Mouse (Mus musculus) heart, embryonic 13.5 days (tissue): ENCODE measurements at regions not wholly inside any gene's neighbourhood (a gene's known extent, or its start where the extent isn't known, plus 50 kb on each side); places are given as distances from the start of the nearest gene placed in this dataset.
A peak's percentile ranks its signal among the peaks of the same experiment; 100 is the strongest.

Experiments
- ATAC-seq: fragments of 200-750 bp; cut with Nextera tagmentation; 2 replicates; pipeline ENCODE4 v1.8.0; 2017; ENCODE audit warnings: moderate TSS enrichment; ENCODE audit not compliant: insufficient number of reproducible peaks, low FRiP score, low TSS enrichment; ENCODE audit errors: extremely low read depth
- H3K27ac ChIP-seq: fragments of 300-500 bp; sonication (generic); replicated peaks from 2 replicates; pipeline ENCODE4 v1.5.1; 2015; ENCODE audit warnings: moderate library complexity, mild to moderate bottlenecking, inconsistent platforms
- H3K27me3 ChIP-seq: fragments of 300-500 bp; sonication (generic); replicated peaks from 2 replicates; pipeline ENCODE4 v1.6.1; 2015; ENCODE audit warnings: mild to moderate bottlenecking, inconsistent platforms
- H3K36me3 ChIP-seq: fragments of 300-500 bp; sonication (generic); 2 replicates; pipeline ENCODE4 v1.6.1; 2015; ENCODE audit warnings: mild to moderate bottlenecking, inconsistent platforms
- H3K4me1 ChIP-seq: fragments of 300-500 bp; sonication (generic); 2 replicates; pipeline ENCODE4 v1.6.1; 2015; ENCODE audit warnings: inconsistent platforms
- H3K4me2 ChIP-seq: fragments of 300-500 bp; sonication (generic); 2 replicates; pipeline ENCODE4 v1.6.1; 2015; ENCODE audit warnings: inconsistent platforms, mild to moderate bottlenecking, moderate library complexity
- H3K4me3 ChIP-seq: fragments of 300-500 bp; sonication (generic); 2 replicates; pipeline ENCODE4 v1.5.1; 2015; ENCODE audit warnings: moderate library complexity, mild to moderate bottlenecking, inconsistent platforms
- H3K9ac ChIP-seq: fragments of 300-500 bp; sonication (generic); 2 replicates; pipeline ENCODE4 v1.6.1; 2015; ENCODE audit warnings: inconsistent platforms, mild to moderate bottlenecking, moderate library complexity
- H3K9me3 ChIP-seq: fragments of 300-500 bp; sonication (generic); 2 replicates; pipeline ENCODE4 v1.6.1; 2016; ENCODE audit warnings: inconsistent platforms
- WGBS: fragments of 180-500 bp; shearing (Covaris S2); methylation state at CpG from one replicate; pipeline ENCODE4 v1.1.7; 2015; ENCODE audit warnings: mixed read lengths; 5-methylcytosine and 5-hydroxymethylcytosine counted together

- H3K9ac ChIP-seq, result no peak overlapping the region
- no peak overlapping the region for H3K4me3 ChIP-seq
- WGBS, result 45% methylated on average over 7 of the region's 7 CpGs
- H3K4me2 ChIP-seq, result no peak overlapping the region
- H3K27ac ChIP-seq, result peak overlapping the region; percentile 80
- ATAC-seq, result no peak
- H3K4me1 ChIP-seq, result peaks cover 2% of the 10 kb centered on the region; the same call in 1 of the 2 replicates
- no peaks in the 10 kb centered on the region for H3K9me3 ChIP-seq
- H3K27me3 ChIP-seq, result no peaks in the 10 kb centered on the region
- no peaks in the 10 kb centered on the region for H3K36me3 ChIP-seq
Observed at GRCm38 (mm10) chrX:42332906-42333305, 156.6 kb upstream of the Tex13c2 start.

- Histone ChIP-seq H3K9ac (no peak overlapping the region), H3K4me2 (no peak overlapping the region), H3K9me3 (no peaks in the 10 kb centered on the region), H3K4me1 (peaks cover 2% of the 10 kb centered on the region; the same call in 1 of the 2 replicates), H3K4me3 (no peak overlapping the region), H3K36me3 (no peaks in the 10 kb centered on the region), H3K27ac (peak overlapping the region; percentile 80), H3K27me3 (no peaks in the 10 kb centered on the region)
- no peak for ATAC-seq
- WGBS, result 35% methylated on average over 4 of the region's 4 CpGs
Observed at GRCm38 (mm10) chrX:42333631-42334030, 155.9 kb upstream of the Tex13c2 start.

- no peak overlapping the region for H3K4me2 ChIP-seq
- peaks cover 2% of the 10 kb centered on the region; the same call in 1 of the 2 replicates for H3K4me1 ChIP-seq
- H3K27me3 ChIP-seq, result no peaks in the 10 kb centered on the region
- no peak overlapping the region for H3K4me3 ChIP-seq
- no peak overlapping the region for H3K9ac ChIP-seq
- no peaks in the 10 kb centered on the region for H3K36me3 ChIP-seq
- ATAC-seq, result no peak
- no peaks in the 10 kb centered on the region for H3K9me3 ChIP-seq
- H3K27ac ChIP-seq, result no peak overlapping the region
- 74% methylated on average over 2 of the region's 2 CpGs for WGBS
Observed at GRCm38 (mm10) chrX:42334794-42335193, 154.7 kb upstream of the Tex13c2 start.

- H3K4me3 ChIP-seq, result no peak overlapping the region
- H3K9ac ChIP-seq, result no peak overlapping the region
- no peaks in the 10 kb centered on the region for H3K27me3 ChIP-seq
- H3K27ac ChIP-seq, result no peak overlapping the region
- 84% methylated on average over 3 of the region's 3 CpGs for WGBS
- peaks cover 2% of the 10 kb centered on the region; the same call in 1 of the 2 replicates for H3K4me1 ChIP-seq
- no peaks in the 10 kb centered on the region for H3K36me3 ChIP-seq
- no peaks in the 10 kb centered on the region for H3K9me3 ChIP-seq
- ATAC-seq, result no peak
- no peak overlapping the region for H3K4me2 ChIP-seq
Observed at GRCm38 (mm10) chrX:42336772-42337171, 152.7 kb upstream of the Tex13c2 start.

- no peaks in the 10 kb centered on the region for H3K27me3 ChIP-seq
- H3K27ac ChIP-seq, result no peak overlapping the region
- 49% methylated on average over 7 of the region's 7 CpGs for WGBS
- H3K9ac ChIP-seq, result no peak overlapping the region
- H3K9me3 ChIP-seq, result no peaks in the 10 kb centered on the region
- H3K4me3 ChIP-seq, result no peak overlapping the region
- no peaks in the 10 kb centered on the region for H3K4me1 ChIP-seq
- no peaks in the 10 kb centered on the region for H3K36me3 ChIP-seq
- H3K4me2 ChIP-seq, result no peak overlapping the region
- ATAC-seq, result no peak
Observed at GRCm38 (mm10) chrX:42342362-42342761, 147.1 kb upstream of the Tex13c2 start.

- ATAC-seq, result no peak
- Histone ChIP-seq H3K9me3 (no peaks in the 10 kb centered on the region), H3K4me3 (no peak overlapping the region), H3K4me2 (peak overlapping the region; percentile 25; the same call in 1 of the 2 replicates), H3K4me1 (no peaks in the 10 kb centered on the region), H3K27ac (no peak overlapping the region), H3K9ac (no peak overlapping the region), H3K36me3 (no peaks in the 10 kb centered on the region), H3K27me3 (no peaks in the 10 kb centered on the region)
- 25% methylated on average over 16 of the region's 16 CpGs for WGBS
Observed at GRCm38 (mm10) chrX:42342951-42343879, 146.3 kb upstream of the Tex13c2 start.

- no peak for ATAC-seq
- 62% methylated on average over 5 of the region's 5 CpGs for whole genome bisulfite sequencing
- H3K27ac ChIP-seq, result no peak overlapping the region
- no peak overlapping the region for H3K4me3 ChIP-seq
- no peak overlapping the region for H3K9ac ChIP-seq
- H3K4me1 ChIP-seq, result no peaks in the 10 kb centered on the region
- H3K27me3 ChIP-seq, result no peaks in the 10 kb centered on the region
- H3K9me3 ChIP-seq, result no peaks in the 10 kb centered on the region
- H3K36me3 ChIP-seq, result no peaks in the 10 kb centered on the region
- no peak overlapping the region for H3K4me2 ChIP-seq
Observed at GRCm38 (mm10) chrX:42352610-42353254, 136.8 kb upstream of the Tex13c2 start.

GRCm38 (mm10) chrX:42359381-42360172 lies 129.9 kb upstream of the Tex13c2 start:
- no peaks in the 10 kb centered on the region for H3K9me3 ChIP-seq
- no peaks in the 10 kb centered on the region for H3K27me3 ChIP-seq
- H3K27ac ChIP-seq, result no peak overlapping the region
- H3K4me2 ChIP-seq, result peak overlapping the region; percentile 64
- H3K4me1 ChIP-seq, result peaks cover 5% of the 10 kb centered on the region
- peak overlapping the region; percentile 44 for H3K4me3 ChIP-seq
- H3K9ac ChIP-seq, result no peak overlapping the region
- WGBS, result 37% methylated on average over 8 of the region's 12 CpGs
- no peak for ATAC-seq
- no peaks in the 10 kb centered on the region for H3K36me3 ChIP-seq

- peak overlapping the region; percentile 28; the same call in 1 of the 2 replicates for H3K27ac ChIP-seq
- no peak for ATAC-seq
- H3K4me2 ChIP-seq, result peak overlapping the region; percentile 64
- H3K4me3 ChIP-seq, result peak overlapping the region; percentile 44
- H3K9me3 ChIP-seq, result no peaks in the 10 kb centered on the region
- peaks cover 5% of the 10 kb centered on the region for H3K4me1 ChIP-seq
- H3K9ac ChIP-seq, result peak overlapping the region; percentile 61
- H3K27me3 ChIP-seq, result no peaks in the 10 kb centered on the region
- no peaks in the 10 kb centered on the region for H3K36me3 ChIP-seq
- WGBS, result 13% methylated on average over 13 of the region's 15 CpGs
Observed at GRCm38 (mm10) chrX:42360173-42360931, 129.1 kb upstream of the Tex13c2 start.

GRCm38 (mm10) chrX:42360973-42361372 lies 128.5 kb upstream of the Tex13c2 start:
- Histone ChIP-seq H3K4me3 (peak overlapping the region; percentile 44), H3K27ac (0 out of 2 replicates have a peak overlapping the region, but pooled peaks have one; percentile 28), H3K9ac (peak overlapping the region; percentile 61), H3K4me2 (peak overlapping the region; percentile 64), H3K36me3 (no peaks in the 10 kb centered on the region), H3K9me3 (no peaks in the 10 kb centered on the region), H3K27me3 (no peaks in the 10 kb centered on the region), H3K4me1 (peaks cover 5% of the 10 kb centered on the region)
- no peak for ATAC-seq
- WGBS, result 30% methylated on average over 6 of the region's 6 CpGs
